Mouse (Mus musculus) retina, postnatal 1 day (tissue): Measurements from ENCODE around the gene Syncrip.
"Not testable (repeated sequence)": the region's sequence is repeated elsewhere in the genome, so short reads cannot be mapped to it uniquely, and the experiment has no call there.

ENCODE experiments used
- DNase-seq: peaks from one replicate; pipeline ENCODE4 v3.0.0-alpha.2; 2012

The Syncrip gene

DNA sequence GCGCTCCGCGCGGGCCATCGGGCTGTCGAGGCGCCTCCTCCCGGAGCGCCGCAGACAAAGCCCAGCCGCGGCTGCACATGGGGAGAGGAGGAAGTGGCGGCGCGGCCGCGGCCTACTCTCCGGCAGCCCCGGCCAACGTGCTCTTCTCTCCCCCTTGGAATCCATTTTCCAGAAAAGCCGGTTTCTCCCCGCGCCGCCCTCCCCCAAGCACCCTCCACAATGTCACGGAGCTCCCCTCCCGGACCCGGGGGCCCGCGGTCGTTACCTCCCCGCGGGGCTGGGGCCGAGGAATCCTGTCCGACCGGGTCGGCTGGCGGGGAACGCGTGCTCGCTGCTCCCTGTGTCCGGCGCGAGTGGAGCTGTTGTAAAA lies 598 bp downstream of the Syncrip start:
- DNase-seq = peak; percentile 76

DNA sequence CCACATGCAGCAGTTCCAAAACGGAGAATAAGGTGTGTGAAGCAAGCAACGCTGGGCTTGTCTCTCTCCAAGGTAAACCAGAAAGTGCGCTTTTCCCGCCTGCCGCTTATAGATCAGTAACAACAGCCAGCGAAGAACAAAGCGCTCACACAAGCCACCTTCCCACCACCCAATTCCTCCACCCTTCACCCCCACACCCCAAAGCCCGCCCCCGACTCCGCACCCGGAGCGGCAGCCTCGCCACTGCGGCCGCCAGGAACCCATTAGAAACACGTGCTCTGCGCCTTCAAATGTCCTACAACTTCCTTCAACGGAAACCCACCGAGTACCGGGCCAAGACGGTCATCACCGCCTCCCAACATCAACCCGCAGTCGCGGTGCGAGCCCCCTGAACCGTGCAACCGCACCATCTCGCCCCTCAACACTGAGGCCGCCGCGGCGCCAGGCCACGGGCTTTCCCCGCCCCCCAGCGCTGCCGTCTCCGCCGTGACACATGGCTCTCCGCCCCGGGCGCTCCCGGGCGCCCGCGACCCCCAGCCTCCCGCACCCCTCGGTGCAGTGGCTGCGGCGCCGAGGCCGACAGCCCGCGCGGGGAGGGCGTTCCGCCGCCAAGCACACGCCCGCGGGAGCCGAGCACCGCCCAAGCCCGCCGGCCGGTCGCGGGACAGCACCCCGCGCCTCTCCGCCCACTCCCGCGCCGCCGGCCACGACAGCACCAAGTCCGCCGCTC lies 1.1 kb downstream of the Syncrip start:
- DNase-seq = peak; percentile 41

DNA sequence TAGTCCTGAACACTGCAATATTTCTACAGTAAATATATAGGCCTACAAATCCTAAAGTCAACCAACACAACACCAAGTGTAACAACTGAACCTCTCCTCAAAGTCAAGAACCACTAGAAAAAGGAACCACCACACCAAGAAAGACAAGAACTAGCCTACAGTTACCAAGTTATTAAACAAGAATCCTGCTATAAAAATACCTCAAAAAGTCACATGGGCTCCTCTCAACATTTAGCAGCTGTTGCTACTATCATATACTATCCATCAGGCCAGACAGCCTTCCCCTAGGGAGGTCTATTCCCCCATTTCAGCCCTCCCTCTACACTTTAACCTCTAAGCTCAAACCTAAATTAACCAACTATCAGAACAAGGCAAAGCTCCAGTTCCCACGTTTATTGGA lies 2.3 kb downstream of the Syncrip start:
- no peak for DNase-seq

DNA sequence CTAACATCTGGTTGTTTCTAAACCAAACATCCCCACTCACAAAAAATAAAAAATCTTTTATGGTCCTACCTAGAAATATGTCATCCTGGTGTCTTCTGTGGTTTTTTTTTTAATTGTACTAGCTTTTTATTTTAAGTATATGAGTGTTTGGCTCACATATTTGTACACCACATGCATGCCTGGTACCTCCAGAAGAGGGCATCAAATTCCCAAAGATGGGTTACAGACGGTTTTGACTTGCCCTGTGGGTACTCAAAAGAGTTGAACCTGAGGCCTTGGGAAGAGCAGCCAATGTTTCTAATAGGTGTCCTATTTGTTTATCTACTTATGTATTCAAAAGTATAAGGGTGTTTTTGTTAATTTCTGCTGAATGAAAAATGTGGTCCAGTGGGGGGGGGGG lies 6.2 kb downstream of the Syncrip start:
- DNase-seq = peak; percentile 25

DNA sequence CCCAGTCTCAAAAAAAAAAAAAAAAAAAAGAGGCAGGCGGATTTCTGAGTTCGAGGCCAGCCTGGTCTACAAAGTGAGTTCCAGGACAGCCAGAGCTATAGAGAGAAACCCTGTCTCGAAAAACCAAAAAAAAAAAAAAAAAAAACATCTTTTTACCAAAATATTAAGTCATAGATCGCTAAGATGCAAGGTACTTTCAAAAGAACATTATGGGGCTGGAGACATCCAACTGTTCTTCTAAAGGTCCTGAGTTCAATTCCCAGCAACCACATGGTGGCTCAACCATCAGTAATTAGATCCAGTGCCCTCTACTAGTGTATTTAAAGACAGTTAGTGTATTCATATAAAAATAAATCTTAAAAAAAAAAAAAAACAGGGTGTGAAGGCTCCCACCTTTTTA lies 21.4 kb downstream of the Syncrip start:
- not testable (repeated sequence) for DNase-seq

DNA sequence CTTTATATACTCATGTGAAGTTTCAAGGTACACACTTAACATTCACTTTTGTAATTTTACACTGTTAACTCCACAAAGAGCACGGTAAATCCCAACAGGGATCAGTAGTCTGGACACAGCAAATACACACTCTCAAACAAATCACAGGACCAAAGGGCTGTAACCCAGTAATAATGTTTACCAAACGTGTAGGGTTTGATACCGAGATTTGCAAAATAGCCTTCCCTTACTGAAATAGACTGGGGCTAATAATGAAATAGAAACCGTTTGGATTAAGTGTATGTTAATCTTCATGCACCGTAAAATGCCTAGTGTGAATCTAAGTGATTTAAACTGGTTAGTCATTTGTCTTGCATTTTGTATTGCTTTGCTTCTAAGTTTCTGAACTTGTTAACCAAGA lies 42.4 kb downstream of the Syncrip start:
- DNase-seq = no peak

DNA sequence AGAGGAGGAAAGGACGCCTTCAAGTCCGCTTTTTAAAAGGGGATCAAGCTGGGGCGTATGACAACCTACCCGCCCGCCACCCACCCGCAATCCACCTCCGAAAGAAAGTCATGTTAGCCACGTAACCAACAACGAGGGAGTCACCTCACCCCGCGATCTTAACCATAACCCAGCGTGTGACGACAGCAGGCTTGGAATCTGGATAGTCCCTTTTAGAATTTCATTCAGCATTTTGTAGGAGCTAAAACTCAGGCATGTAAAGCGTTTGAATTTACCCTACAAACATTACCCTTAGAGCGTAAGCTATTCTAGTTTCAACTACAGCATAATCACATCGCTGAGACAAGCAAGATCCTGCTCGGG lies 43.2 kb downstream of the Syncrip start:
- no peak for DNase-seq

DNA sequence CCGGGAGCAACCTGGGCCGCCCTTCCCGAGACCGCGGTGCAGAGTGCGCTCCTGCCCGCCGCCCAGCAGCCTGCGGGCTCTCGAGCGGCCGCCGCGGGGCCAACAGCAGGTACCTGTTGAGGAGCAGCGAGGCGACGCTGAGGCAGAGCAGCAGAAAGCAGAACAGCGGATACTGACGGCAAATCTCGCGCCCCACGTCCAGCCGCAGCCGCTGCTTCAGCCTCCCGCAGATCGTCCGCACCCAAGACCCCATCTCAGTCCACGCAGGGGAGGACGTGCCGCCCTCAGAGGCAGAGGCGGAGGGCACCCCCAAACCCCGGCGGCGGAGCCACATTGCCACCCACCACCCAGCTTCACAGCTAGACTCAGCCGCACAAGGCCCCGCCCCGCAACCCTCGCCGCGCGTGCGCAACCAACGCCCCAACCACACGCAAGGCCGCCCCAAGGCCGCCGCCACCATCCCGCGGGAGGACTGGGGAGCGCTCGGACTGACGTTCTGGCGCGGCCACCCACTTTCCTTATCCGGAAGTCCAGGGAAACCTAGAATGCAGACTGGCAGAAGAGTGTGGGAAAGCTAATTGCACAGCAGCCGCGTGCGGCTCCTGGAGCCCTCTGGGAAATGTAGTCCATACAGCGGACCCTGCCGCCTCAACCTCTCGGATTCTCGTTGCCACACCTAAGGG lies 43.7 kb downstream of the Syncrip start, which contains the start of gene Snx14:
Gene Snx14, minus strand, starts transcription at position 404 of the 683 bp plus-strand sequence.
- peak; percentile 95 for DNase-seq

DNA sequence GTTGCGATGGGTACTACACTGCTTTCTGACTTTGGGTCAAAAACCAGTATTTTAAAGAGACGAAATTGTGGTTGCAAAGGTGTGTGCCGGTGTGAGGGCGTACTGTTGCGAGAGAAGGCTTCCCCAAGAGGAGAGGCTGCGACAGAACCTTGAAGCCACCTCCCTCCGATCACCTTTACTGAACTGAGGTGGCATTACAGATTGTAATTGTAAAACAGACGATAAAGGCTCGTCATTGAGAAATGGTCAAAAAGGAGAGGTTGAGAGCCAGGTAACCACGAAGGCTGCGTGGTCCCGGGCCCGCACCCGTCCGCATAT lies 44.2 kb downstream of the Syncrip start:
- no peak for DNase-seq

DNA sequence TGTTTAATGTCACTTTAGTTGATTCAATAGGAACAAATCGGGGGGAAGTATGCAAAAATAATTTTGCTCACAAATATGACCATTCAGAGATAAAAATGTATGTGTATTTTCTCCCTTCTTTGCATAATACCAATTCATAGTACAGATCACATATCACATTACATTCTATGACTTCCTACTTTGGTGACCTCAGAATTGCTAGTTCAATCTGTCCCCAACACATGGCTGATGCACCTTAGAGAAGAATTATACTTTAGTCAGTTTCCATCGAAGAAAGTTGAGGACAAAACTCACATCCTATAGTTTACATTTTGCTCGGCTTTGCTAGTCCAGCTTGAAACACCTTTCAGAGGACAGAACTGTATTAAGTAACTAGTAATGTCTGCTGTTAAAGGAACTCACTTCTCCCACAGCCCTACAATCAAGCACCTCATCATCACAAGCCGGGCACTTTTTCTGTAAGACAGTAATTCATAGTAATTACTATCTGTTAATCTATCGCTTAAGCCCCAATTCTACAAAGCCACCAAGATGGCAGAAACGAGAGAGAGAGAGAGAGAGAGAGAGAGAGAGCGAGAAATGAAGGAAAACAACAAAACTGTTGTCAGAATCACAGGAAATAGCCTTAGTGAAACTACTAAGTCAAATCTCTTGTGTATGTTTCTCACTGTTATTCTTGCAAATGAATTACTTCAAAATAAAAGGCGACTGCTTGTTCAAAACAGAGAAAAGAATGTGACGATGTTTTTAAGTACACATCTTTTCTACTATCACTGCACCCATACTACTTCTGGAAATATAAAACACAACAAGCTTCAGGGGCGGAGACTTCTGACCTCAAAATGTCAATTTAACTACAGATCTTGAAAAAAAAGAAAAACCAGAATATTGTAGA lies 44.8 kb downstream of the Syncrip start:
- DNase-seq = peak; percentile 15

DNA sequence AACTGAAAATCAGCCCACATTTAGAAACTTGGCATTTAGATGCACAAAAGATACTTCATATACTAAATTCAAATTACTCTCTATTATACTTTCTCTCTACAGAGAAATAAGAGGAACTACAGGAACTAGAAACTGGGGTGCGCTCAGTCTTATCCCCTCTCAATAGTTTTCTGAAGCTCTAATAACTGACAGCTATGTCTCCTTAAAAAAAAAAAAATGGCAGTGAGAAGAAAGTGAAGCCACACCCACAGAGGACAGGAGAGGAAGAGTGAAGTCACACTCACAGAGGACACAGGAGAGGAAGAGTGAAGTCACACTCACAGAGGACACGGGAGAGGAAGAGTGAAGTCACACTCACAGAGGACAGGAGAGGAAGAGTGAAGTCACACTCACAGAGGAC lies 58.0 kb downstream of the Syncrip start:
- DNase-seq = no peak

DNA sequence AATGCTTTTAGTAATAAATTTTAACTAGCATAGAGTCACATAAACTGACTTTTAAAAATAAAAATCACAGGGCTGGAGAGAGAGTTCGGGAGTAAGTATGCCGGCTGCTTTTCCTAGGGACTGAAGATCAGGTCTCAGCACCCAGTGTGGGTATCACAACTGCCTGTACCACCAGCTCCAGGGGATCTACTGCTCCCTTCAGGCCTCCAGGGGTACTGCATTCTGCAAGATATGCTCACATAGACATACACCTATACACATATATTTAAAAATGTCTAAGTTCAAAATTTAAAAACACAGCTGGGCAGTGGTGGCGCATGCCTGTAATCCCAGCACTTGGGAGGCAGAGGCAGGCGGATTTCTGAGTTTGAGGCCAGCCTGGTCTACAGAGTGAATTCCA lies 59.9 kb downstream of the Syncrip start:
- DNase-seq = no peak

DNA sequence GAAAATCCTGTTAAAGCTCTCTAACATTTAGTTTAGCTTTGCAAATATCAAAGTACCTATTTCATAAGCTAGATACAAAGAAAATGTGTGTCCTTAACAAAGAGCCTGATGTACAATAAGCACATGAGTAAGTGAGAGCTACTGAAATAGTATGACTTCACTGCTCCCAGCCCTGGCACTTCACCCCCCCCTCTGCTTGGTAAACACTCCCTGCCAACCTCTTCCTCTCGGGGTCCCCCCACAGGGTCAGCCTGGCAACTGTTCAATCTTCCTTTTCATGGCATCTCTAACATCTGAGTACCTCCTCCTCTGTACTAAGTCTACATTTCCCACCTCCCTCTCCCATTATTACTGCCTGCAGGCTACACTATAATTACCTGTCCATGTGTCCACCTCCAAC lies 65.6 kb downstream of the Syncrip start:
- DNase-seq = no peak

DNA sequence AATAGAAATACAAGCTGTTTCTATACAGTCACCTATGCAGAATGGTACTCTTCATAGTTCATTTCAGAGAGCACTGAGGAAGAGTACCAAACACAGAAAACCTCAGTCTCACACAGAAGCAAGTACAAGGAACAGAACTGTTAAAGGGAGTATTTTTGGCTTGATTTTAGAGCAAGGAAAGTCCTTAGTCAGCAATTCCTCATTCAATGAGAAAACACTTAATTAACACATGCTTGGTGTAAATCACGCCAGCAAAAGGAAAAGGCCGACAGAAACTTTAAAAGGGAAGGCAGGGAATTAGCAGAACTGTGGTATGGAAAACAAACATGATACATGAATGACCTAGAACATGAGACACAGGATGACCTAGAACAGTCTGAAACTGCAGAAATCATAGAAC lies 72.4 kb downstream of the Syncrip start:
- no peak for DNase-seq

DNA sequence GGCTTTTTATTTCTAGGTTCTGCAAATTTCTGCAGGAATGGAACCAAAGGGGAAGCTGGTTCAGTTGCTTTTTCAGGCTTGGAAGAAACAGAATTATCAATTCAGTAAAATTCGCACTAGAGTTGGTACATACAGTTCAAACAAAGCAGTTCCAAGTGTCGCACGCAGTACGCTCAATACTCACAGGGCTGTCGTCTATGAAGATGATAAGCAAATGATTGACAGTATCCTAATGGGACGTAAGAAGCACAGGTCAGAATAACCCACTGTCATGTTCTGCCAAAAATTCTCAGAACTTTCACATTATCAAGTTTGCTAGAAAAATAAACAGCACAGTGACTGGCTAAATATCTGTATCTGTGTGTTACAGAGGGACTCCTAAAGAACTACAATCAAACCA lies 77.9 kb downstream of the Syncrip start:
- no peak for DNase-seq

DNA sequence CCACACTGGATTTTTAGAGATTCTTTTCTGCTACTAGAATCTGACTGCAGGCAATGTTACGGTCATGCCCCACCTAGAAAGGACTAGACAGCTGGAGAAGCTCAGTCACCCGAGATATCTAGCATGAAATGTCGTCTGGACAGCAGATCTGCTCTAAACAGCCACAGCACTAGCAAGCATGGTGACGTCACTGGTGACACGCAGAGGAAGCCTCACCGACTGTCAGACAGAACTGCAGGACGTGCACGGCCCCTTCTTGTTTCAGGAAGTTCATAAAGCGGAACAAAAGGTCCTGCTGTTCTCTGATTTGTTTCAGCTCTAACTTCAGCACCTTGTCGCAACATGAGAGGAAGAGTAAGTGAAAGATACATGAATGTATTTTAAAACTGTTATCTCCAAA lies 78.3 kb downstream of the Syncrip start:
- peak; percentile 23 for DNase-seq

DNA sequence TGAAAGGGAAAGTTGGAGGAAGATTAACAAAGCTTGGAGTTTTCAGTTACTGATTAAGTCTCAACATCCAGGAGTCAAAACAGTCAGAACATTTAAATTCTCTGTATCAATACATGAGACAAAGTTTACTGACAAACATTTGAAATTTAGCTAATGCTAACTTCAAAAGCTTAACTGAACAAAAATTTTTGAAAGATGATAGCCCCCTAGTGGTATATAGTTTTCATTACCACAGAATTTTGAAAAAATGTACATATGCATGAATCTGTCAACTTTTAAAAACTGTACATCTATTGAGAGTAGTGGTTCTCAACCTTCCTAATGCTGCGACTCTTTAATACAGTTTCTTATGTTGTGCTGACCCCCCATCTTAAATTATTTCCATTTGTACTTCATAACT lies 83.9 kb downstream of the Syncrip start:
- peak; percentile 4 for DNase-seq
